16 mouse cellular contexts compared by ENCODE assay signal in the genomic region with DNA sequence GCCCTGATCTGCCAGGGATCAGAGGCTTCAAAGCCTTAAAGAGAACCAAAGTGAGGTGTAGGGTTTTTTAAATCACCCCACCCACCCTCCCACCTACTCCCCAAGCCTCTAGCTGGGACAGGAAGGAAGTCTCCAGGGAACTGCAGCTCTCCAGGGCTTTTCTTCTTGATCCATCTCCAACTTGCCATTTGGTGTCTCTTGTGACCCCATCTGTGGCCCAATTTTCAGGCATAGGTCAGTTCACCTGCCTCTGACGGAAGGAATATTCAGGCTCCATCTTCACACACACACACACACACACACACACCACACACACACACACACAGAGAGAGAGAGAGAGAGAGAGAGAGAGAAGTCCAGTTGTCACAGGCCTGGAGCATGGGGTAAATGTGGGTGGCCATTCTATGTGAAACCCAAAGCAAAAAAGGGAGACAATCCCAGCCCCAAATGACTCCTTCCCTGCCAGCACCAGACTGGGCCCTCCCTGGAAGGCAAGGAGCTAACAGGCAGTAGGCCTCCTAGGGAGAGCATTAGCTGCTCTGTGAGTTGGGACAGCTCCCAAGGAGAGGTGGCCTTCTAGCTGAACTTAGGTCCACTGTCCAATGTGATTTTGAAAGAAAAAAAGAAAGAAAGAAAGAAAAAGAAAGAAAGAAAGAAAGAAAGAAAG. TPM values are rescaled to one million over a fixed set of nuclear protein-coding genes. Genes with fewer than 3 reads are reported as not detected.
A peak's percentile ranks its signal among the peaks of the same experiment; 100 is the strongest.
DNase-seq lines count a peak whose midpoint lies in the region.
"Had no signal": no experiment of that assay in that cellular context is flagged by ENCODE, and none has a peak within 500 bp of the region (broad histone marks: within the 10 kb centered on the region; RNA-seq: fewer than 3 reads in every experiment).

No protein-coding gene starts in this region.

- DNase-seq in cerebellum, adult 11-12 months: peak; percentile 67
- DNase-seq in cerebellum, adult 8-10 months: no peak
- peak; percentile 57 for DNase-seq in heart, adult 11 months
- DNase-seq in heart, adult 9 months (ENCODE audit: low spot score in 2 of 2): no peak
- peak; percentile 64 for DNase-seq in brain, adult 2 months (ENCODE audit: low read depth, low spot score)
- peak; percentile 62 to 67 for DNase-seq in cerebellum, postnatal 25 days
- no peak for DNase-seq in gastrocnemius, postnatal 4 days (ENCODE audit: low spot score in 2 of 2)
- DNase-seq: adrenal gland, adult 8-10 months; adrenal gland, postnatal 36 days; B cell, adult 2 months; gastrocnemius, postnatal 14 days; heart, postnatal 10 days; heart, postnatal 4 days; kidney, adult 18-20 months had no signal

RNA-seq across cellular contexts. Expression of a gene that starts 5.3 kb away (rescaled TPM):
- under 1 TPM; 0.15 to 0.47 TPM for total RNA-seq in gastrocnemius, postnatal 4 days (2021)
- total RNA-seq: G1E; granulocyte monocyte progenitor cell, adult 5-6 weeks had no signal

Comparison
In these comparisons a context has a peak if more than half of its experiments do, and no peak if none do; other contexts are left out.
1. DNase-seq: peak in cerebellum, adult 11-12 months (single experiment), heart, adult 11 months (single experiment), brain, adult 2 months (single experiment) and cerebellum, postnatal 25 days (2 of 2); none in cerebellum, adult 8-10 months (single experiment), heart, adult 9 months (0 of 2) and gastrocnemius, postnatal 4 days (0 of 2).